Mouse (Mus musculus) liver, embryonic 14.5 days (tissue): ENCODE results near the gene 1600012H06Rik.

Experiments
- CTCF ChIP-seq: IDR thresholded peaks from 2 replicates; pipeline ENCODE4 v1.5.1; 2016; ENCODE audit warnings: antibody characterized with exemption, low read depth, control low read depth
- EP300 ChIP-seq: IDR thresholded peaks from 2 replicates; pipeline ENCODE4 v1.6.1; 2016; ENCODE audit warnings: antibody characterized with exemption, low read depth

DNA sequence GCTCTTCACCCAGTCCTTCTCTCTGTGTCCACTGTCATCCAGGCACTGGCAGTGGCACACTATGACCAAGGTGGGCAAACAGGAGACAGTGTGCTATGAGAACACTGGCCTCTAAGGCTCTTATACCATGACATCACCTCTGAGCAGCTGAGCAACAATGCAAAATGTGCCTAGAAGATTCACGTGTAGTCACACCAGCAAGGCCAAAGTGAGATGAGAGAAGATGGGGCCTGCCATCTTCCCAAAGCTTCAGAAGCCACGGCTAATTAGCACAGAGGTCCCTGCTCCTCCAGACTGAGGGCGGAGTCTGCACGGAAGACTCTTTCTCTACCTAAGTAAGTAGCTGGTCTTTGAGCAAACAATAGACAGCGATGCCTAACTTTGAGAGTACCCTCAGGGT is 14.4 kb upstream of the 1600012H06Rik start:
- TF ChIP-seq CTCF (no peak), EP300 (no peak)
